Mouse (Mus musculus): Measurements from ENCODE around the gene Plb1. TPM values are rescaled to one million over a fixed set of nuclear protein-coding genes. Genes with fewer than 3 reads are reported as not detected.

The Plb1 gene
- 0.06 and 0.11 TPM in 2 replicates for polyA plus RNA-seq (2012; rRNA removed)

GRCm38 (mm10) chr5:32232474-32232873 is at the start of gene Plb1:
Gene Plb1 (plus strand): TSS chr5:32232708.

Other genes starting within 250 kb of the Plb1 start
- gene Fosl2, start 96.9 kb upstream of the Plb1 start, polyA plus RNA-seq (2012; rRNA removed): 2.2 and 2.7 TPM in 2 replicates
- gene Ppp1cb, start 226.1 kb downstream of the Plb1 start, polyA plus RNA-seq (2012; rRNA removed): 201 and 203 TPM in 2 replicates

All from central nervous system, embryonic 11.5 days (tissue).